Mouse (Mus musculus) C2C12 (cell line): ENCODE measurements at regions not wholly inside any gene's neighbourhood (a gene's known extent, or its start where the extent isn't known, plus 50 kb on each side); places are given as distances from the start of the nearest gene placed in this dataset.
A peak's percentile ranks its signal among the peaks of the same experiment; 100 is the strongest.

Experiments
- H3K27me3 ChIP-seq: one replicate; pipeline ENCODE4 v1.6.1; 2011; ENCODE audit not compliant: control insufficient read depth, insufficient read depth, insufficient read length
- H3K36me3 ChIP-seq: one replicate; pipeline ENCODE4 v1.6.1; 2011; ENCODE audit not compliant: control insufficient read depth, insufficient read depth
- H3K4me3 ChIP-seq: one replicate; pipeline ENCODE4 v1.5.1; 2011; ENCODE audit warnings: mild to moderate bottlenecking, control low read depth; ENCODE audit not compliant: poor library complexity, insufficient read depth, severe bottlenecking
- H3K79me2 ChIP-seq: one replicate; pipeline ENCODE4 v1.6.1; 2011; ENCODE audit not compliant: control insufficient read depth, insufficient read depth
- H3K79me3 ChIP-seq: one replicate; pipeline ENCODE4 v1.6.1; 2011; ENCODE audit warnings: low read depth, control low read depth
- H3ac ChIP-seq: one replicate; pipeline ENCODE3; 2011; ENCODE audit warnings: low read depth; ENCODE audit not compliant: control insufficient read depth, insufficient read length
- CEBPB ChIP-seq: IDR thresholded peaks from one replicate; pipeline ENCODE4 v1.6.1; 2011; ENCODE audit warnings: low read depth, mild to moderate bottlenecking, control low read depth, moderate library complexity
- CTCF ChIP-seq: IDR thresholded peaks from one replicate; pipeline ENCODE4 v1.5.1; 2011; ENCODE audit not compliant: control insufficient read depth, insufficient read depth, insufficient read length
- FOSL1 ChIP-seq: IDR thresholded peaks from one replicate; pipeline ENCODE4 v1.8.0; 2011; ENCODE audit warnings: mild to moderate bottlenecking, low read length; ENCODE audit not compliant: poor library complexity, insufficient read depth, severe bottlenecking
- MAX ChIP-seq: IDR thresholded peaks from one replicate; pipeline ENCODE4 v1.6.1; 2011; ENCODE audit warnings: mild to moderate bottlenecking, control low read depth
- MYOD1 ChIP-seq: IDR thresholded peaks from one replicate; pipeline ENCODE4 v1.6.1; 2011; ENCODE audit warnings: low read depth; ENCODE audit not compliant: control insufficient read depth, insufficient read length
- MYOG ChIP-seq: IDR thresholded peaks from one replicate; pipeline ENCODE4 v1.6.1; 2011; ENCODE audit not compliant: control insufficient read depth, insufficient read length; ENCODE audit errors: extremely low read depth
- USF1 ChIP-seq: IDR thresholded peaks from one replicate; pipeline ENCODE4 v1.6.1; 2011; ENCODE audit warnings: low read depth, mild to moderate bottlenecking, control low read depth, moderate library complexity

- TF ChIP-seq MYOD1 (no peak), MYOG (no peak), CTCF (no peak), MAX (no peak), CEBPB (no peak), FOSL1 (no peak), USF1 (no peak)
- H3K79me2 ChIP-seq, result no peaks in the 10 kb centered on the region
- H3K27me3 ChIP-seq, result no peaks in the 10 kb centered on the region
- no peak overlapping the region for H3K4me3 ChIP-seq
- H3K36me3 ChIP-seq, result no peaks in the 10 kb centered on the region
- no peaks in the 10 kb centered on the region for H3K79me3 ChIP-seq
- H3ac ChIP-seq, result no peak overlapping the region
These were observed 701.0 kb downstream of the Kcnj2 start for GRCm38 (mm10) chr11:111767012-111767392.

GRCm38 (mm10) chr11:111774108-111774679 lies 708.2 kb downstream of the Kcnj2 start:
- TF ChIP-seq MYOG (no peak), CEBPB (no peak), MYOD1 (no peak), USF1 (no peak), MAX (no peak), CTCF (no peak), FOSL1 (no peak)
- Histone ChIP-seq H3K79me3 (no peaks in the 10 kb centered on the region), H3K36me3 (no peaks in the 10 kb centered on the region), H3K79me2 (no peaks in the 10 kb centered on the region), H3K27me3 (no peaks in the 10 kb centered on the region), H3K4me3 (no peak overlapping the region), H3ac (no peak overlapping the region)

GRCm38 (mm10) chr11:111781321-111781720 lies 715.4 kb downstream of the Kcnj2 start:
- Histone ChIP-seq H3K79me3 (no peaks in the 10 kb centered on the region), H3K36me3 (no peaks in the 10 kb centered on the region), H3ac (no peak overlapping the region), H3K27me3 (no peaks in the 10 kb centered on the region), H3K79me2 (no peaks in the 10 kb centered on the region), H3K4me3 (no peak overlapping the region)
- TF ChIP-seq CTCF (no peak), CEBPB (peak; percentile 51)

GRCm38 (mm10) chr11:111791267-111791926 lies 725.4 kb downstream of the Kcnj2 start:
- TF ChIP-seq MYOD1, result no peak
- TF ChIP-seq FOSL1, result no peak
- no peak for TF ChIP-seq MYOG
- TF ChIP-seq MAX, result no peak
- no peak for TF ChIP-seq CTCF
- no peak for TF ChIP-seq CEBPB
- TF ChIP-seq USF1, result no peak
- H3K36me3 ChIP-seq, result no peaks in the 10 kb centered on the region
- no peaks in the 10 kb centered on the region for H3K27me3 ChIP-seq
- H3ac ChIP-seq, result no peak overlapping the region
- no peak overlapping the region for H3K4me3 ChIP-seq
- no peaks in the 10 kb centered on the region for H3K79me2 ChIP-seq
- H3K79me3 ChIP-seq, result no peaks in the 10 kb centered on the region

GRCm38 (mm10) chr11:111801033-111801432 lies 735.1 kb downstream of the Kcnj2 start:
- Histone ChIP-seq H3ac (no peak overlapping the region), H3K79me2 (no peaks in the 10 kb centered on the region), H3K36me3 (no peaks in the 10 kb centered on the region), H3K4me3 (no peak overlapping the region), H3K27me3 (no peaks in the 10 kb centered on the region), H3K79me3 (no peaks in the 10 kb centered on the region)
- no peak for TF ChIP-seq MYOG
- TF ChIP-seq USF1, result no peak
- TF ChIP-seq CTCF, result no peak

- Histone ChIP-seq H3ac (no peak overlapping the region), H3K4me3 (no peak overlapping the region), H3K27me3 (no peaks in the 10 kb centered on the region), H3K79me3 (no peaks in the 10 kb centered on the region), H3K36me3 (no peaks in the 10 kb centered on the region), H3K79me2 (no peaks in the 10 kb centered on the region)
- TF ChIP-seq FOSL1 (no peak), MYOD1 (no peak), CTCF (no peak), MAX (no peak), MYOG (no peak), CEBPB (no peak), USF1 (no peak)
These were observed 750.3 kb downstream of the Kcnj2 start for GRCm38 (mm10) chr11:111816176-111816775.
